Mouse (Mus musculus): ENCODE measurements at regions not wholly inside any gene's neighbourhood (a gene's known extent, or its start where the extent isn't known, plus 50 kb on each side); places are given as distances from the start of the nearest gene placed in this dataset.

DNA sequence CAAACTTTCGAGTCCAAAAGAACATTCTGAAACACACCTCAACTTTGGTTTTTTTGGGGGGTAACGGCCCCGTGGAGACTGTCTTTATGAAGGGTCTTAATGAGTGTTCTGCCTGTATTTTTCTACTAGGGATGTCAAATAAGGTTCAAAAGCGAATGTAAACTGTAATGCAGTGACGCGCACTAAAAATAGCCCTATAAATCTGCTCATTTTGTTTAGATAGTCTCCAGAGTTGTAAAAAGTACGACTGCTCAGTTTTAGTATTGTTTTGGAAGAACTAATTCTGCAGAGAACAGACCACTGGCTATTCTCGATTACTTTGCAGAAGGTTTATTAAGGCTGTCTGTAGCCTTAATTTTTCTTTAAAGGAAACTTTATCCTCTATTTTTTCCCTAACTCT is 68.6 kb upstream of the BC052040 start:
- in situ Hi-C loops (cut with MboI, MseI) = no loop called here

DNA sequence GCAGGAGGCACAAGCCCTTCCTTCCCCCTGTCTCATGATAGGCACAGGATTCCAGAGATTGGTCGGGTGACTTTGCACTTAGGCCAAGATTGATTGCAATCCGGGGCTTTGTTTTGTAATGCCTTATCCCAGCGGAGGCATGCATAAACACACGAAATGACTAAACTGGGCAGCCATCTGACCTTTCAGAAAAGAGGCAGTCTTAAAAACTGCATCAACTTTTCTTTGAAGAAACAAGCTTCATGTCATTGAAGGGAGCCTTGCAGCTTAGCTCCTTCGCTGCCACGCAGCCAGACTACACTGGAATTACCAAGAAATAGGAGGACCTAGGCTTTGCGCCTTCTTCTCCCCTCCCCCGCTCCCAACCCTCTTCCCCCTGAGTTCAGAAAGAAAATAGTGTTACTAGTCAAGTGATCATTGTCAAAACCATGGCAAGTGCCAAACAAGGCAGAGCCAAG is 67.7 kb upstream of the BC052040 start:
- in situ Hi-C loops (cut with MboI, MseI) = no loop called here

DNA sequence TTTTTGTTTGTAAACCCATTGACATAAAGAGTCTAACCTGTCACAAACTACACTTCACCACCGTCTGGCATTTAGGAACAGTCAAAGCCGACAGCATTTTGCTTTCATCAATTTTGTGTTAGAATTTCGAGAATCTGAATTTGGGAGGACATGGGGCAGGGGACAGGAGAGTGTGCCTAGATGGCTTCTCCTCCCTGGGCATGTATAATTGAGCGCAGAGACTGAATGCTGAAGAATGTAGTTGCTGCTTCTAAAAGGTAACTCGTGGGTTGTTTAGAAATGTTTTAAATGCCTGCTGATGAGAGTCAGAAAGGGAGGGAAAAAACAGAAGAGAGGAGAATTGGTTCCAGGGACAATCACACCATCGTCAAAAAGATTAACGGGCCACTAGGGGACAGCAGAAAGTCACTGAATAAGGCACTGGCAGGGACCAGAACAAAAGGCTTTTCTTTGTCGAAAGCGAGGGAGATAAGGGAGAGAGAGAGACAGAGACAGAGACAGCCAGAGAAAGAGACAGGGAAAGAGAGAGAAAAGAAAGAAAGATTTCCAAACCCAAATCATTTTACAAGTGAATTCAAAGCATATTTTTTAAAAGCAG is 66.6 kb upstream of the BC052040 start:
- in situ Hi-C loops (cut with MboI, MseI) = no loop called here

DNA sequence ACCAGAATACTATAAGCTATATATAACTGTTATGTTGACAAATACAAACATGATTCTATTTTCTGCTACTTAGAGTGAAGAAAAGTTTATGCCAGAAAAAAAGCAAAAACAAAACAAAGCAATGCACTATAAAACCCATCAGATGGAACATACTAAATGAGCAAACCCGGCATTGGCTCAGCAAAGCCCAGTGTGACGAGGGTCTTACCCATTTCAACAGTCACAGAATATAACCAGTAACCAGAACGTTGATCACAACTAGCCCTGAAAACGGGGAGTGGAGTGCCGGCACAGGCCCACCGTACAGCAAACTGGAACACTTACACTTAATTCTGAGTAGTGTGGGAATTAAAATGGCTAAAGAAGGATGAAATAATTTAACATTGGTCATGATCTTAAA is 66.0 kb upstream of the BC052040 start:
- in situ Hi-C loops (cut with MboI, MseI) = no loop called here

DNA sequence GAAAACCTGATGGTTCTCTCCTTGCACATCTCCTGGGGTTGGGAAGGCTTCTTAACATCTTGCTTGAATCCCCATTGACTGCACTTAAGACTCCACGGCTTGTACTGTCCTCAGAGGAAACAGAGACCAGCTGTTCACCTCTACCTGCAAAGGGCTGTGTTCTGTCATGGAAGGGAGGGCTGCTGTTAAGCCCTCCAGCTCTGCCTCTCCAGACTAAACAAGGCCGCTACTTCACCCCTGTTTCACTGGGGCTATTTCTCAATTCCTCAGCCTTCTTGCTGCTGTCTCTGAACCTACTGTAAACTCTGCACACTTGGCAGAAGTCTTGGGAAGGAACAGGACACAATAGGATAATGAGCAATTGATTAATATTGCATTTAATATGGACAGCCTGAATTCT is 64.7 kb upstream of the BC052040 start:
- in situ Hi-C loops (cut with MboI, MseI) = no loop called here

DNA sequence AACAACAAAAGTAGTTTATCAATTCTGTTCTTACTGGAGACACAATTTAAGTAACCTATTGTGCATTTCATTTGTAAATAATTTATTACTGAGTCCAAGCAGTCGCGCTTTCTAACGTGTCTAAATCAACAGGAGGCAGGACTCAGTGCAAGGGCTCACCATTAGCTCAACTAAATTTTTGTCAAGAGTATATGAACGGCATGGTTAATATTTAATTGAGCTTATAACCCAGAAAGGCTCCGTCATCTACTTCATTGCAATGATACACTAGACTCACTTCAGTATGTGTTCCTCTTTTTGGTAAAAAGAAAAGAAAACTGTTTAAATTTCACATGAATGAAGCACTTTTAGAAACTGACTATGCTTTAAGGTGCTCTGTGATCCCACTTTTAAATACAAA is 61.5 kb upstream of the BC052040 start:
- in situ Hi-C loops (cut with MboI, MseI) = no loop called here

DNA sequence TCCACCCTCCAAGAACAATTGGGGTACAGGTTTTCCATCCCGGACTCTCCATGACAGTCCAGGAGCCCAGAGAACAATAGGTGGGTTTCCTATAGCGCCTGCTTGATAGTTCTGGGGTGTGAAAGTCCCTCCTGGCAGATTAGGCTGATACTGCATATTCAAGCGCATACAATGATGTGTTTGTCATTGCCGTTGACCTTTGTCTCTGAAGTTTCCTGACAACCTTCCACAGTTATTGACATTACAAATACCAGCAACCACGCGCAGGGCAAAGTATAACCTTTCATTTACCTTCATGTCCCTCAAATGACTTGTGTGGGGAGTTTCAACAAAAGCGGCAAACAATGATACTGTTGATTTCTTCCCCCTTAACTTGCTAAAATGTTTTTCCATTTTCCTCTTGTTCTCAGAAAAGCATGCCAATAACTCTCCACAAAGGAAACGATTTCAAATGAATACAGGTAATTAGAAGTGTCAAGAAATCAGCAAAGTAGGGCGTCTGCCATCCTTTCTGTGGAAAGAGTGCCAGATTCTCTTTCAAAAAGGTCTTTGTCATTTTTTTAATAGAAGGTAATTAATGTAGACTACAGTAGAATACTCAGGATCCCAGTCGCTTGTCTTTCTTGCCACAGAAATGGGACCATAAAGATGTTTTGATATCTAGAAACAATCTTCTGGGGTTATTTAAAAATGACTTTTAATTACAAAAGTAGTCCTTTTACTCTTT is 60.9 kb upstream of the BC052040 start:
- in situ Hi-C loops (cut with MboI, MseI) = no loop called here

DNA sequence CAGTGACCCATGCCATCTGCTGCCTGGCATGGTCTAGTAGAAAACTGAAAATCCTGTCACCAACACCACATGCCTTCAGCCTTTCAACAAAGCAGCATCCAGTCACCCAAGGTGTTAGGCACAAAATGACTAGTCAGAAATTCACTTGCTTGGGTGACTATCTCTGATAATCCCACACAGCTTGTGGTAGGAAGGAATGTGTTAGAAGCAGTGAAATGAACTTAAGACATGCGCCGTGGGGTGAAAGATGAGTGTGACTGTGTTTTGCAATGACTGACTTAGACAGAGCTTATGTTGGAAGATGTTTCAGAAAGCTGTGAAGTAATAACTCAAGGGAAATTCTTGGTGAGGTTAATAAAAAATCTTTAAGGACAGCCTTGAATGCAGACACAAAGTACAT is 51.6 kb upstream of the BC052040 start:
- in situ Hi-C loops (cut with MboI, MseI) = no loop called here

All from regulatory T cell (primary cell).